Mouse (Mus musculus) kidney, postnatal 0 days (tissue): ENCODE measurements around the gene Pold4. TPM values are rescaled to one million over a fixed set of nuclear protein-coding genes. Genes with fewer than 3 reads are reported as not detected.

Experiments used
- ATAC-seq: fragments of 200-750 bp; cut with Nextera tagmentation; replicated peaks from 2 replicates; pipeline ENCODE4 v1.8.0; 2017; ENCODE audit warnings: low read depth, moderate number of reproducible peaks, moderate TSS enrichment, moderate library complexity; ENCODE audit not compliant: low FRiP score
- DNase-seq: peaks from one replicate; pipeline ENCODE4 v3.0.0-alpha.2; 2016; ENCODE audit warnings: low spot score
- H3K27ac ChIP-seq: fragments of 300-500 bp; sonication (generic); 2 replicates; pipeline ENCODE4 v1.5.1; 2014; ENCODE audit warnings: mild to moderate bottlenecking
- H3K27me3 ChIP-seq: fragments of 300-500 bp; sonication (generic); 2 replicates; pipeline ENCODE4 v1.6.1; 2014; ENCODE audit warnings: low read length, mixed read lengths; ENCODE audit not compliant: insufficient read depth
- H3K36me3 ChIP-seq: fragments of 300-500 bp; sonication (generic); 2 replicates; pipeline ENCODE4 v1.6.1; 2014; ENCODE audit warnings: low read length, mixed read lengths; ENCODE audit not compliant: insufficient read depth
- H3K4me1 ChIP-seq: fragments of 300-500 bp; sonication (generic); replicated peaks from 2 replicates; pipeline ENCODE4 v1.6.1; 2014; ENCODE audit warnings: antibody characterized with exemption, low read length, mixed read lengths; ENCODE audit not compliant: insufficient read depth
- H3K4me2 ChIP-seq: fragments of 300-500 bp; sonication (generic); 2 replicates; pipeline ENCODE4 v1.6.1; 2014; ENCODE audit warnings: mild to moderate bottlenecking, low read length, moderate library complexity, mixed read lengths
- H3K4me3 ChIP-seq: fragments of 300-500 bp; sonication (generic); replicated peaks from 2 replicates; pipeline ENCODE4 v1.5.1; 2014; ENCODE audit warnings: low read depth, low read length
- H3K9ac ChIP-seq: fragments of 300-500 bp; sonication (generic); 2 replicates; pipeline ENCODE4 v1.6.1; 2014; ENCODE audit warnings: low read depth, low read length
- H3K9me3 ChIP-seq: fragments of 300-500 bp; sonication (generic); replicated peaks from 2 replicates; pipeline ENCODE4 v1.6.1; 2016; ENCODE audit warnings: low read length, inconsistent platforms, mixed read lengths
- CTCF ChIP-seq: IDR thresholded peaks from 2 replicates; pipeline ENCODE4 v1.5.1; 2016; ENCODE audit warnings: antibody characterized with exemption, low read depth, mild to moderate bottlenecking, moderate library complexity
- WGBS: fragments of 180-500 bp; shearing (Covaris S2); extraction: QIAGEN DNeasy Blood & Tissue Kit; methylation state at CpG from one replicate; pipeline ENCODE4 v1.1.7; 2014; 5-methylcytosine and 5-hydroxymethylcytosine counted together
- polyA plus RNA-seq: library from polyadenylated mRNA; unstranded; fragments of >200 nt; fragmentation: Nextera tagmentation; extraction: Ambion mirVana; gene quantifications from 2 replicates; pipeline ENCODE4 v1.2.1, GENCODE M21; 2015

The Pold4 gene
- polyA plus RNA-seq, 1 experiment from 2014 or later: 43.6 TPM

DNA sequence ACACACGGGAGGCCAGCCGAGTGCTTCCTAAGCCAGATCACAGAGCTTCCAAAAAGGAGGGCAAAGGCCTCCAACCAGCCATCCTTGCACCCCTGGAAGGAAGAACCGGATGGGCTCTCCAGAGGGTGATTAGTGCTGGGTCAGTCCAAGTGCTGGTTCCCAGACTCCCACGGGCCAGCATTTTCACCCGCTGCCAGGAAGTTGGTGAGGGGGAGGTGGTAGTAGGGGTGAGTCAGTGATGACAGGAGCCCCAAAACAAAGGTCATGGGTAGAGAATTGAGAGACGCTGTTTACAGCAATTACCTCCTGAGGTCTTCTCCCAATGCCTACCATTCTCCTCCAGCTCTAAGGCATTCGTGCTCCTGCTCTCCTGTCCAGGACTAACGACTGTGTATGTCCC is 1.3 kb upstream of the Pold4 start:
- 33% methylated on average over 8 of the region's 8 CpGs for WGBS
- DNase-seq: no peak

DNA sequence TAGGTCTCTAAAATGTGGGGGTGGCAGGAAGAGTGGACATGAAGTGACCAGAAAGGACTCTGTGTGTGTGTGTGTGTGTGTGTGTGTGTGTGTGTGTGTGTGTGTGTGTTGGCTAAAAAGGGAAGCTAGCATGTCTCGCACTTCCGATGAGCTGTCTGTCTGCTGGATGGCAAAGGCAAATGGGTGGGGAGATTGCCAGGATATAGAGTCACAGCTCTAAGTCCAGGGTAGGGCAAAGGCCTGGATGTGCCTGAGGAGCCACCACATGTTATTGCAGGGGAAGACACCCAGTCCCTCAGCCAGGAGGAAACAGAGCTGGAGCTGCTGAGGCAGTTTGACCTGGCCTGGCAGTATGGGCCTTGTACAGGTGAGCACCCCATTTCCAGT is 480 bp downstream of the Pold4 start:
- peak overlapping the region; percentile 41 for H3K4me3 ChIP-seq
- no peaks in the 10 kb centered on the region for H3K36me3 ChIP-seq
- no peaks in the 10 kb centered on the region; the same call in 1 of the 2 replicates for H3K27me3 ChIP-seq
- ATAC-seq: peak; percentile 7; the same call in 1 of the 2 replicates
- H3K9ac ChIP-seq: peak overlapping the region; percentile 51
- peak overlapping the region; percentile 93 for H3K27ac ChIP-seq
- TF ChIP-seq CTCF: no peak
- peak overlapping the region; percentile 63 for H3K4me2 ChIP-seq
- WGBS: 41% methylated on average over 2 of the region's 2 CpGs
- H3K4me1 ChIP-seq: peaks cover 20% of the 10 kb centered on the region
- no peak for DNase-seq
- no peaks in the 10 kb centered on the region for H3K9me3 ChIP-seq

More for the DNA sequence above, 1.3 kb upstream of the Pold4 start:
- H3K9ac ChIP-seq: peak overlapping the region; percentile 37; the same call in 1 of the 2 replicates
- peaks cover 20% of the 10 kb centered on the region for H3K4me1 ChIP-seq
- H3K9me3 ChIP-seq: no peaks in the 10 kb centered on the region
- H3K27ac ChIP-seq: peak overlapping the region; percentile 93
- no peak overlapping the region for H3K4me3 ChIP-seq
- no peak for TF ChIP-seq CTCF
- ATAC-seq: no peak
- no peaks in the 10 kb centered on the region for H3K36me3 ChIP-seq
- H3K4me2 ChIP-seq: no peak overlapping the region
- no peaks in the 10 kb centered on the region; the same call in 1 of the 2 replicates for H3K27me3 ChIP-seq

DNA sequence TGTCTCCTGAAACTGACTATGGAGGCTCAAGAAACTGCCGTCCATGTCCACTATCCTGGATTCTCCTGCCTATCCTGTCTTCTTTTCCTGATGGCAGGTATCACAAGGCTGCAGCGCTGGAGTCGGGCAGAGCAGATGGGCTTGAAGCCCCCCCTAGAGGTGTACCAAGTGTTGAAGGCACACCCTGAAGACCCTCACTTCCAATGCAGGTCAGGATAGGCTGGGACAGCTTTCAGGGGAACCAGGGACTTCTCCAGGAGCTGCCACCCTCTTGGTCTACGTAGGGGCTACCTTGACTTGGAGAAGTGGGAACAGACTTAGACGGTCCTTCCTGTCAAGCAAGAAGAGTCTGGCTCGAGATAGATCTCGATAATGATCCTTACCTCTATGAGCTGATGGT is 952 bp downstream of the Pold4 start:
- no peak overlapping the region for H3K4me3 ChIP-seq
- H3K9ac ChIP-seq: no peak overlapping the region
- ATAC-seq (no peak), DNase-seq (no peak)
- H3K27ac ChIP-seq: peak overlapping the region; percentile 93; the same call in 1 of the 2 replicates
- peaks cover 20% of the 10 kb centered on the region for H3K4me1 ChIP-seq
- 78% methylated on average over 7 of the region's 7 CpGs for WGBS
- no peak for TF ChIP-seq CTCF
- H3K9me3 ChIP-seq: no peaks in the 10 kb centered on the region
- H3K36me3 ChIP-seq: no peaks in the 10 kb centered on the region
- H3K4me2 ChIP-seq: peak overlapping the region; percentile 63
- H3K27me3 ChIP-seq: no peaks in the 10 kb centered on the region; the same call in 1 of the 2 replicates

DNA sequence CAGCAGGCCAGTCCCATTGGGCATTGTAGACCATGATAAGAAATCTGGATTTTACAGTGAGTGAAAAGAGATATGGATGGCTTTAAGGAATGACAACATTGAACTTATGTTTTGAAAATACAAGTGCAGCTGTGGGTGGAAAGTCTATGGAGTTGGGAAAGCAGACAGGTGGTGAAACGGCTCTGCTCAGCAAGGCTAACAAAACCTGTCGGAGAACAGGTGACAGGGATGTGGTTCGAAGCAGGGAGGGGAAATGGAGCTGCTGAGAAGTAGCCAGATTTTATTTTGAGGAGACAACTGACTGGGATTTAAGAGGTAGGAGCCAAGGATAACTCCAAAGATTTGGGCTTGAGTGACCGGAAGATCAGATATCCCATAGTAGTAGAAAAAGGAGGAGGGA is 2.8 kb downstream of the Pold4 start:
- no peaks in the 10 kb centered on the region for H3K9me3 ChIP-seq
- no peak overlapping the region for H3K9ac ChIP-seq
- peaks cover 14% of the 10 kb centered on the region for H3K4me1 ChIP-seq
- DNase-seq: no peak
- H3K27me3 ChIP-seq: no peaks in the 10 kb centered on the region; the same call in 1 of the 2 replicates
- H3K4me3 ChIP-seq: no peak overlapping the region
- ATAC-seq: no peak
- WGBS: 61% methylated on average over 4 of the region's 4 CpGs
- H3K36me3 ChIP-seq: no peaks in the 10 kb centered on the region
- no peak overlapping the region for H3K4me2 ChIP-seq
- no peak overlapping the region for H3K27ac ChIP-seq
- no peak for TF ChIP-seq CTCF

DNA sequence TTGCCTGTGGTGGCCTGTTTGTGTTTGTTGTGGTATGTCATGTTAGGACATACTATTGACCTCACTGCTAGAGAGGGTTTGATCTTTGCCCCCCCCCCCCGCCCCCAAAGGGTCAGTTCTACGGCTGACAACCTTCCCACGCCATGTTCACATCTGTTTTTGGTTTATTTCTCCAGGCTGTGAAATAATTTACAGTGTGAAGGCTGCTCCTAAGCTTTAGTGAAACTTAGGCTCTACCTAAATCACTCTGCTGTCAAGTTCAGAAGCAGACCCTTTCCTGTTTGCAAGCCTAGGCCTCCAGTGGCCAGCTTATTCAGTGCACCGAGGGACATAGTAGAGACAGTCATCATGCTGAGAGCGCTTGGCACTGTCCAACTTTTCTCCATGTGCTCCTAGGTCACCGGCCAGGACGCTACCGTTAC is 8.6 kb downstream of the Pold4 start:
- TF ChIP-seq CTCF: no peak
- WGBS: 33% methylated on average over 8 of the region's 8 CpGs
- DNase-seq (peak; percentile 79), ATAC-seq (no peak; the same call in 1 of the 2 replicates)
- no peak overlapping the region for H3K4me3 ChIP-seq
- no peak overlapping the region for H3K9ac ChIP-seq
- no peaks in the 10 kb centered on the region; the same call in 1 of the 2 replicates for H3K4me1 ChIP-seq
- H3K27ac ChIP-seq: no peak overlapping the region
- H3K4me2 ChIP-seq: no peak overlapping the region
- no peaks in the 10 kb centered on the region for H3K9me3 ChIP-seq
- H3K27me3 ChIP-seq: no peaks in the 10 kb centered on the region
- H3K36me3 ChIP-seq: no peaks in the 10 kb centered on the region

DNA sequence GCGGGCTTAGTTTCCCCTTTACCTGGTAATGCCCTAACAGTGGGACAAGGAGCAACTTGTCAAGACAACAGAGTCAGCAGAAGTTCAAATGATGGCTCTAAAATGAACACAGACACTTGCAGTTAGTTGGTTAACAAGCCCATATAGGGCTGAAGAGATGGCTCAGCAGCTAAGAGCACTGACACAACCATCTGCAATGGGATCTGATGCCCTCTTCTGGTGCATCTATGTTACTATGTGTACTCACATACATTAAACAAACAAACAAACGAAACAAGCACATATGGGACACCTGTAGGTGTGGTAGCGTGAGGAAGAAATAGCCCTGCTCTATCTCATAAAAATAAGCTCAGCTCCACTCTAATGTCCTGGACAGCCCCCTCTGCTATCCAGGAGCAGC is 10.7 kb downstream of the Pold4 start:
- no peak overlapping the region for H3K9ac ChIP-seq
- ATAC-seq (no peak), DNase-seq (no peak)
- H3K4me2 ChIP-seq: no peak overlapping the region
- H3K4me1 ChIP-seq: no peaks in the 10 kb centered on the region; the same call in 1 of the 2 replicates
- no peaks in the 10 kb centered on the region for H3K36me3 ChIP-seq
- H3K9me3 ChIP-seq: no peaks in the 10 kb centered on the region
- no peaks in the 10 kb centered on the region for H3K27me3 ChIP-seq
- H3K27ac ChIP-seq: no peak overlapping the region
- 76% methylated on average over 3 of the region's 3 CpGs for WGBS
- peak; percentile 50; the same call in 1 of the 2 replicates for TF ChIP-seq CTCF
- no peak overlapping the region for H3K4me3 ChIP-seq

DNA sequence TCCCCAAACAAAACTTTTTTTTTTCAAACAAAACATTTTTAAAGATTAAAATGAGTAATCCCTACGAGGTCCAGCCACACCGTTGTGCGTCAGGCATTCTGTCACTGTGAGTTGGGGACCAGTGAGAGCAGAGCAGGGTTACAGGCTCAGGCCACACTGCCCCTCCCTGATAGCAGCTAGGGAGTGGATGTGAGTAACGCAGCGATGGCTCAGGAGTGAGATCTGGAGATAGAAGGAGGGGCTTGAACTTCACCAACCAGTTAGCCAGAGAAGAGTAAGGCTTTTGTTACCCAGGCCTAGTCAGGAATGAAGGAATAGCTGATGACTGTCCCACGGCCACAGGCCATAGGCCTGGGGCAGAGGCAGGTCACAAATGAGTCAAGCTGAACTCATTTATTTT is 13.1 kb downstream of the Pold4 start:
- ATAC-seq (no peak), DNase-seq (no peak)
- no peaks in the 10 kb centered on the region for H3K4me1 ChIP-seq
- no peak overlapping the region for H3K4me3 ChIP-seq
- H3K27ac ChIP-seq: no peak overlapping the region
- no peak overlapping the region for H3K9ac ChIP-seq
- H3K36me3 ChIP-seq: no peaks in the 10 kb centered on the region
- no peaks in the 10 kb centered on the region for H3K27me3 ChIP-seq
- H3K9me3 ChIP-seq: no peaks in the 10 kb centered on the region
- no peak for TF ChIP-seq CTCF
- 82% methylated on average over 6 of the region's 6 CpGs for WGBS
- no peak overlapping the region for H3K4me2 ChIP-seq
